Mouse (Mus musculus): ENCODE data around the gene Tead4.
A peak's percentile ranks its signal among the peaks of the same experiment; 100 is the strongest.

The Tead4 gene

DNA sequence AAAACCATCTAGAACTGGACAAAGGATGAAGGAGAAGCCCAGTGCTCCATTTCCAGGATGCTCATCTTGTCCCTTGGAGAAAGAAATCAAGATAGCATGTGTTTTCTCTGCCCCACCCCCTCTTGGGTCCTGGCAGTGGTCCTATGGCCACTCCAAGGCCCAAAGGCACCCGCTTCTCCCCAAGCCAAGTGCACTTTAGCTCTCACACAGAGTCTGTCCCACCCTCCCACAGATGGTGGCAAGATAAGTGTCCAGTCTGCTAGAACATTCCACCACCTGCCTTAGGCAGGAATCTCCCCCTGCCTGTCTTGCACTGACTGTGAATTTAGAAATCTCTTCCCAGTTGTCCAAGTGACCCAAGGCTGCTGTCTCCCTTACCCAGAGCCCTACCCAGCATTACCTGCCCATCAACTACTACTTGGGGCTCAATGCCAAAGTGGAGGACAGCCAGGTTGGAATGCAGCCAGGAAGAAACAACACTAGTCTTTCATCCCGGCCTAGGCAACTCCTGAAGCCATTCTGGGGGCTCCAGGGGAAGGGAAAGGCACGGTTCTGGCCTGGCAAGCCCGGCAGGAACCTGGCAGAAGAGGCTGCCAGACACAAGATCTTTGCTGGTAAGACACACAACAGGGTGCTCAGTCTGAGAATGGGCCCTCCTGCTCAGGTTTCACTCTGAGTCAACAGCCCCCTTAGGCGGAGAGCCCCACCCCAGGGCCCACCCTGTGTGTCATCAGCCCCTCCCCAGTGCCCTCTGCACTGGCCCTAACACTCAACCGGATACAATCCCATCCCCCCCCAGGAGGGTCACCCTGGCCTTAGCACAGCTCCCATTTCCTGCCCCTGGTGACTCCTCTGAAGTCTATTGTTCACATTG is 4.5 kb downstream of the Tead4 start:
- peak; percentile 32 for ATAC-seq (ENCODE audit: insufficient number of reproducible peaks, low FRiP score, low TSS enrichment)

- no peak for ATAC-seq (ENCODE audit: insufficient number of reproducible peaks, low FRiP score, low TSS enrichment)
Measured at GRCm38 (mm10) chr6:128291284-128291683, 9.3 kb downstream of the Tead4 start.

DNA sequence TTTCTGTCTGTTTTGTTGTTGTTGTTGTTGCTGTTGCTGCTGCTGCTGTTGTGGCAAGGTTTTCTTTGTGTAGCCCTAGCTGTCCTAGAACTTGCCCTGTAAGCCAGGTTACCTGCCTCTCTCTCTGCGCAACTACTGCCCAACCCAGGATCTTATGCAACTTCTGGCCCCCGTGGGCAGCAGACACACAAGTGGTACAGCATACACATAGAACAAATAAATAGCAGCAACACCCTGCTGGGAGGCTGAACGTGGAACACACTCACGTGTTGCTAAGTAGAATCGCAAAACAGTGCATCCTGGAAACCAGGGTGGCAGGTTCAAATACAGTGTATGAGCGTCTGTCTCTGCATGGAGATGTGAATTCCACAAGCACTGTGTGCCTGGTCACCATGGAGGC is 11.9 kb downstream of the Tead4 start:
- no peak for ATAC-seq (ENCODE audit: insufficient number of reproducible peaks, low FRiP score, low TSS enrichment)

- no peak for ATAC-seq (ENCODE audit: insufficient number of reproducible peaks, low FRiP score, low TSS enrichment)
Measured at GRCm38 (mm10) chr6:128285792-128286430, 14.7 kb downstream of the Tead4 start.

- no peak for ATAC-seq (ENCODE audit: insufficient number of reproducible peaks, low FRiP score, low TSS enrichment)
Measured at GRCm38 (mm10) chr6:128282126-128282525, 18.5 kb downstream of the Tead4 start.

GRCm38 (mm10) chr6:128280472-128281145 is 20.0 kb downstream of the Tead4 start:
- no peak for ATAC-seq (ENCODE audit: insufficient number of reproducible peaks, low FRiP score, low TSS enrichment)

GRCm38 (mm10) chr6:128279608-128280007 is 21.0 kb downstream of the Tead4 start:
- ATAC-seq (ENCODE audit: insufficient number of reproducible peaks, low FRiP score, low TSS enrichment): no peak

DNA sequence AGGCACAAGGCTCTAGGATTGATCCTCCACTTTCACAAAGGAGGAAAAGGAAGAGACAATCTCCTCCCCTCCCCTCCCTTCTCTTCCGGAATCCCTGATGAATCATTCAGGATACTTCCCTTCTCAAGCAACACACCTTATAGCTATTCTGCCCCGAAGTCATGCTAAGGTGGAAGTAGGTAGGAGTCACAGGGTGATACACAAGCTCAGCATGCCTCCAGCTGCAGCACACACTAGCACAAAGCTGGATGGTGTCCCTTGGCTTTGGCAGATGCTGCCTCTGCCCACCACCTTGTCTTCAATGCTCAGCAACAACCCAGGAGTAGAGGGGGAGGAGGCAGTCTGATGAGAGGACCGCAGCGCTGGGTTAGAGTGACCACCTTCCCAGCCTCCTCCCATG is 21.5 kb downstream of the Tead4 start:
- no peak; the same call in 1 of the 2 replicates for ATAC-seq (ENCODE audit: insufficient number of reproducible peaks, low FRiP score, low TSS enrichment)

DNA sequence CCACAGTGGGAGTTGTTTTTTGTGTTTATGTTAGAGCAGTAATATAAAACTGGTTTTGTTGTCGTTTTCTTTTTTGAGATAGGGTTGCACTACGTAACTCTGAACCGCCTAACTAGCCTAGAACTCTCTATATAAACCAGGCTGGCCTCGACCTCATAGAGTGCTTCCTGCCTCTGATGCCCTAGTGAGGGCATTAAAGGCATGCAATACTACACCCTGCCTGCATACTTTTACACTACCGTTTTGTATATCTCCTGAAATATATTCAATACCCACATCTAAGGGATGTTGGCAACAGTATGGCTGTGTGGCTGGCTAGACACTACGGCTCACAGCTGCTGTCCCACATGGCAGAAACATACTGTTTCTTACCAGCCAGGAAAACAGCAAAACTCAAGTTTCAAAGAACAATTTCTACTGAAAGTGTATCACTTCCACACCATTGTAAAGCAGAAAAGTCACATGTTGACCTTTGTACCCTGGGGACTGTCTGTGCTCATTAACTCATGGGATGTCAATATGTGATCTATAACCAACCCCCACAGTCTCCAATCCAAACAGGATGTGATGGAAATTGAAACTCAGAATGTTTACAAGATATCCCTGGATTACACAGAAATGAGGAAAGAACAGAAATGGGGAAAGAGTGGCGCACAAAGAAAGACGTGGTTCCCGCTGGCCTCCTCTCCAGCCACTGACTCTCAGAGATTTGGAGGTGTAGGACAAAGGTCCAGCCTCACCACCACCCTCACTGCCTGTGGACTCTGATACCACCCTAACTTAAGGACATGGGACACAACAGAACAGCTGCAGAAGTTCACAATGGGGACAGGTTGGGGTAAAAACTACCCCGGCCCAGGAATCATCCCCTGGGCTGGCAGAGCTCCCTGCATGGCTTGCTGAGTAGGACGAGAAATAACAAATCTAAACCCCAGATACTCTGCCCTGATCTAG is 23.2 kb downstream of the Tead4 start:
- no peak for ATAC-seq (ENCODE audit: insufficient number of reproducible peaks, low FRiP score, low TSS enrichment)

- no peak for ATAC-seq (ENCODE audit: insufficient number of reproducible peaks, low FRiP score, low TSS enrichment)
Measured at GRCm38 (mm10) chr6:128276349-128276748, 24.3 kb downstream of the Tead4 start.

GRCm38 (mm10) chr6:128275506-128276064 is 25.0 kb downstream of the Tead4 start:
- no peak; the same call in 1 of the 2 replicates for ATAC-seq (ENCODE audit: insufficient number of reproducible peaks, low FRiP score, low TSS enrichment)

- no peak for ATAC-seq (ENCODE audit: insufficient number of reproducible peaks, low FRiP score, low TSS enrichment)
Measured at GRCm38 (mm10) chr6:128273507-128273906, 27.1 kb downstream of the Tead4 start.

GRCm38 (mm10) chr6:128272754-128273153 is 27.9 kb downstream of the Tead4 start:
- peak; percentile 60; the same call in 1 of the 2 replicates for ATAC-seq (ENCODE audit: insufficient number of reproducible peaks, low FRiP score, low TSS enrichment)

DNA sequence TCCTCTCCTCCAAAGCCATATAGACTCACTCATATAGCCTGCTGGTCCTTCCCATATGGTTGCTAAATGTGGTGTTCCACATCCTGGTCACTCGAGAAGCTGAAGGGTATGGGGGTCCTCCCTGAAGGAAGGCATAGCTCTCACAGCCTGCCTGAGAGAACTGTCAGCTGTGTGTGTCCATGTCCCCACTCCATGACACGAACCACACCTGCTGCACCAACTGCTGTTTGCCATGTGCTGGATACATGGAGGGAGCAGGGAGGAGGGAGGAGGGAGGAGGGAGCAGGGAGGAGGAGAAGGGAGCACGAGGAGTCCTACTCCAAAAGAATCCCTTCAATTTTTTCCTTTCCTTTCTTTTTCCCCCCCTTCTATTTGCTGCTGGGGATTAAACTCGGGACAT is 30.8 kb downstream of the Tead4 start:
- no peak for ATAC-seq (ENCODE audit: insufficient number of reproducible peaks, low FRiP score, low TSS enrichment)

DNA sequence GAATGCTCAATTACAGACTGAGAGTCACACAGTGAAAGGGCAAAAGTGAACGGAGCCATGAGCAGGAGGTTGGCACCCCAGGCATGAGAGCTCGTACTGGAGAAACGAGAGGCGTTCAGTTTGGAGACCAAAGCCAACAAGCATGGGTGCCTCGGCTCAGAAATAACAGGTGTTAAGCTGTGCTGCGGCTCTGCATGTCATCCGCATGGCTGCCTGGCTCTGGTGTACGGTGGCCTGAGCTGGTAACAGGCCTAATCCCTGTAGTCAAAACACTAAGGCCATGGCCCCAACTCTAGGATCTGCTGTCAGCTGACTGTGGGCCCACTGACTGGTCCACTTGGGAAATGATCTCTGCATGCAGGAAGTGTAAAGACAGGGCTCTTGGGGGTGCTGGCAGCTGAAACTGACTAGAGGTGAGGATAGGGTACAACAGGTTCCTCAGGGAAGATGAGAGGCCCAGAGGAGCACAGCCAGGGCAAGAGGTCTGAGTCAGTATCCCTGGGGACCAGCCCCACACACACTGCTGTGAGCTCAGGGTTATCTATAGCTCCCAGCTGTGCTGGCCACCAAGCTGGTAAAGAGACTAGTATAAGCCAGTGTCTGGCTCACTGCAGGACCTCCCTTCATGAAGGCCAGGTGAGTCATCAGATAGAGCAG is 35.6 kb downstream of the Tead4 start:
- ATAC-seq (ENCODE audit: insufficient number of reproducible peaks, low FRiP score, low TSS enrichment): peak; percentile 42; the same call in 1 of the 2 replicates

GRCm38 (mm10) chr6:128261486-128261885 is 39.1 kb downstream of the Tead4 start:
- no peak for ATAC-seq (ENCODE audit: insufficient number of reproducible peaks, low FRiP score, low TSS enrichment)

- ATAC-seq (ENCODE audit: insufficient number of reproducible peaks, low FRiP score, low TSS enrichment): no peak
Measured at GRCm38 (mm10) chr6:128259252-128259651, 41.4 kb downstream of the Tead4 start.

DNA sequence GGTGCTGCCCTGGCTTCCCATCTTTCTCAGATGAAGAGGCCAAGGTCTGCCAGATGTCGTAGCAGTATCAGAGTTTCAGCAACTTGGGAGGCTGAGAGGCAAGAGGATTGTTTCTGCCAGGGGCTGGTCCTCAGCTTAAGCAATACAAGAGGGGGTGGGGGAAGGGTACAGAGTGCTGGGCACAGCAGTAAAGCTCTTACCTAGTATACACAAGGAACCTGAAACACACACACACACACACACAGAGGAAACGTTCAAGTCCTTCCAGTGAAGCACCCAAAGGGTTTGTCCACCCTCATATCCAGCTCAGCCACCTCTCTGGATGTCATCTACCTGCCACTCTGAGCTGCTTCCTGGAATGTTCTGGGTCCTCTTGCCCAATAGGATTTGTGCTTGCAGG is 44.7 kb downstream of the Tead4 start:
- no peak for ATAC-seq (ENCODE audit: insufficient number of reproducible peaks, low FRiP score, low TSS enrichment)

DNA sequence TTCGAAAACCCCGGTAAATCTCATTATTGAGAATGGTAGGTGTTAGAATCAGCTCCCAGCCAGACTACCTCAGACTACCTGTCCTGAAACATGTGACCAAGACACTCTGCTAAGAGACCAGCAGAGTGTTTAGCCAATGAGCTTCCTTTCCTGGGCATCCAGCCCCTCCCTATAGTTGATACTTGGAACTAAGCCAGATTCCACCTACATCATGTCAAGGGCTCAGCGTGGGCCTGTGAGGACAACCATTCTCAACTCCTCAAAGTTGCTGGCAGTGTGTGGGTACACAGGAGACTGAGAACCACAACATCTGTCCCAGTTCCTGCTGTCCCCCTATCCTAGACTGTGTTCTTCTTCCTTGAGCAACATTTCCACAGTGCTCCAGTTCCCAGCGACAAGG is 45.3 kb downstream of the Tead4 start:
- ATAC-seq (ENCODE audit: insufficient number of reproducible peaks, low FRiP score, low TSS enrichment): no peak
